Comparison of ENCODE assay signal across 30 mouse cellular contexts in genomic region chr5:151426466-151426865, GRCm38 (mm10). TPM values are rescaled to one million over a fixed set of nuclear protein-coding genes. Genes with fewer than 3 reads are reported as not detected.
"Had no signal": no experiment of that assay in that cellular context is flagged by ENCODE, and none has a peak within 500 bp of the region (broad histone marks: within the 10 kb centered on the region; RNA-seq: fewer than 3 reads in every experiment).

No protein-coding gene starts in this region.

- H3K4me3 ChIP-seq: layer of hippocampus, adult 2 months; limb, embryonic 10.5 days; limb, embryonic 13.5 days; liver, embryonic 12.5 days; liver, embryonic 15.5 days; neural tube, embryonic 12.5 days; neural tube, embryonic 15.5 days; stomach, embryonic 15.5 days had no signal

- H3K4me1 ChIP-seq: limb, embryonic 10.5 days; limb, embryonic 13.5 days; neural tube, embryonic 12.5 days; neural tube, embryonic 15.5 days had no signal

- H3K4me2 ChIP-seq: limb, embryonic 13.5 days; liver, embryonic 12.5 days; liver, embryonic 15.5 days; midbrain, embryonic 11.5 days; neural tube, embryonic 12.5 days; neural tube, embryonic 15.5 days; stomach, embryonic 15.5 days had no signal

- H3K27ac ChIP-seq: layer of hippocampus, adult 2 months; limb, embryonic 10.5 days; limb, embryonic 13.5 days; liver, embryonic 12.5 days; liver, embryonic 15.5 days; neural tube, embryonic 12.5 days; neural tube, embryonic 15.5 days; stomach, embryonic 15.5 days had no signal

- ATAC-seq: inflammation-experienced regulatory T-cells, adult 6 months; liver, embryonic 12.5 days had no signal

- DNase-seq: kidney, adult 11 months; kidney, adult 8-10 months; kidney, postnatal 25 days; layer of hippocampus, adult 9-11 months; liver; lung, adult 2 months; midbrain, embryonic 14.5 days; retina, postnatal 1 day; right cerebral cortex, postnatal 25 days; spleen, adult 18-20 months; thymus, adult 2 months; thymus, postnatal 14 days; thymus, postnatal 4 days had no signal

- H3K9ac ChIP-seq: limb, embryonic 13.5 days; liver, embryonic 12.5 days; liver, embryonic 15.5 days; neural tube, embryonic 12.5 days; neural tube, embryonic 15.5 days; stomach, embryonic 15.5 days had no signal

- H3K9me3 ChIP-seq: limb, embryonic 10.5 days; limb, embryonic 13.5 days; liver, embryonic 12.5 days; liver, embryonic 15.5 days; neural tube, embryonic 12.5 days; neural tube, embryonic 15.5 days; stomach, embryonic 15.5 days had no signal

- H3K36me3 ChIP-seq: limb, embryonic 10.5 days; limb, embryonic 13.5 days; liver, embryonic 12.5 days; liver, embryonic 15.5 days; neural tube, embryonic 12.5 days; neural tube, embryonic 15.5 days; stomach, embryonic 15.5 days had no signal

- H3K27me3 ChIP-seq: limb, embryonic 13.5 days; liver, embryonic 12.5 days; liver, embryonic 15.5 days; neural tube, embryonic 12.5 days; neural tube, embryonic 15.5 days; stomach, embryonic 15.5 days had no signal

RNA-seq across cellular contexts. Expression of gene Gm42906, which starts 1.5 kb away (rescaled TPM):
- total RNA-seq: layer of hippocampus, adult 2 months; layer of hippocampus, postnatal 25 days; left cerebral cortex, postnatal 25 days; megakaryocyte progenitor cell, adult 5-6 weeks; megakaryocyte-erythroid progenitor cell, adult 5-6 weeks; midbrain, postnatal 0 days had no signal
- polyA plus RNA-seq: inflammation-experienced regulatory T-cells, adult 6 months; kidney, embryonic 16.5 days; large intestine, adult 2 months; limb, embryonic 10.5 days; limb, embryonic 13.5 days; liver, embryonic 12.5 days; liver, embryonic 15.5 days; lung, adult 2 months; midbrain, embryonic 11.5 days; midbrain, embryonic 14.5 days; midbrain, postnatal 0 days; neural tube, embryonic 12.5 days; neural tube, embryonic 15.5 days; stomach, embryonic 15.5 days; thymus, adult 2 months had no signal
